Mouse (Mus musculus) thymus, adult 2 months (tissue): Measurements from ENCODE around the gene Sumo3.

ENCODE experiments used
- CTCF ChIP-seq: fragments of 200-500 bp; IDR thresholded peaks from 2 replicates; pipeline ENCODE4 v1.5.1; 2012; ENCODE audit warnings: mild to moderate bottlenecking, control low read depth, low read length, moderate library complexity, borderline replicate concordance; ENCODE audit not compliant: control insufficient read depth, poor library complexity, insufficient read depth; ENCODE audit errors: extremely low read depth
- POLR2A ChIP-seq: fragments of 200-500 bp; IDR thresholded peaks from 2 replicates; pipeline ENCODE4 v1.6.1; 2012; ENCODE audit warnings: mild to moderate bottlenecking, low read length, control low read depth, moderate library complexity; ENCODE audit not compliant: control insufficient read depth, poor library complexity, insufficient read depth; ENCODE audit errors: extremely low read depth

DNA sequence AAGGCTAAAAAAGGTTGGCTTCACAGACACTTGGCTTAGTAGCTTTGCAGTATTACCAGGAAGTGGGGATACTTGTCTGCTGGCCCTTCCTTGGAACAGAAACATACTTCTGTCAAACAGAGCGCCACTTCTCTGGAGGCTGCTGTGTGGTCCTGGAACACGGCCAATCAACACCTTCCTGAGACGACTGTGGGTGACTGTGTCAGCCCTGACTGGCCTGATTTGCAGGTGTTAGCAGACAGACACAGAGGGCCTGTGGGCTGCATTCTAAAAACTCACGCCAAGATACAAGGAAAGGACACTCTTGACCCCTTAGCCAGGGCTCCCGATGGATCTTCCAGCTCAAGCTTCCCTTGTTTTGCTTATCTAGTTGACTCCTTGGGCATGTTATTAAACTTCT lies 939 bp upstream of the Sumo3 start:
- TF ChIP-seq POLR2A (no peak), CTCF (no peak)
